Mouse (Mus musculus) erythroblast, adult 5-6 weeks (primary cell): ENCODE data around the gene Zeb2. TPM values are rescaled to one million over a fixed set of nuclear protein-coding genes. Genes with fewer than 3 reads are reported as not detected.

ENCODE experiments used
- ATAC-seq: replicated peaks from 2 replicates; pipeline ENCODE4 v1.8.0; 2016; ENCODE audit warnings: moderate number of reproducible peaks, mild to moderate bottlenecking, moderate TSS enrichment, inconsistent platforms; ENCODE audit not compliant: poor library complexity, low FRiP score, severe bottlenecking
- total RNA-seq, 2 experiments: library from RNA; stranded (forward) in 1 of 2; stranded (reverse) in 1 of 2; fragments of 150-400 nt in 1 of 2; fragments of 200-764, 138-1000 nt in 1 of 2; gene quantifications; 2 replicates each; pipeline versions ENCODE4 v1.2.3 to v1.2.4; 2015 to 2017; ENCODE audit warnings: low replicate concordance in 2 of 2

The Zeb2 gene
- total RNA-seq, 2 experiments from 2014 or later = 33.2 to 42.8 TPM

- 0 out of 2 replicates have a peak, but pooled peaks have one; percentile 22 for ATAC-seq
Observed at GRCm38 (mm10) chr2:45039503-45039902, 77.7 kb downstream of the Zeb2 start.

GRCm38 (mm10) chr2:45028091-45028638, 89.0 kb downstream of the Zeb2 start:
- ATAC-seq = no peak

- no peak for ATAC-seq
Observed at GRCm38 (mm10) chr2:45017186-45017800, 99.9 kb downstream of the Zeb2 start.

DNA sequence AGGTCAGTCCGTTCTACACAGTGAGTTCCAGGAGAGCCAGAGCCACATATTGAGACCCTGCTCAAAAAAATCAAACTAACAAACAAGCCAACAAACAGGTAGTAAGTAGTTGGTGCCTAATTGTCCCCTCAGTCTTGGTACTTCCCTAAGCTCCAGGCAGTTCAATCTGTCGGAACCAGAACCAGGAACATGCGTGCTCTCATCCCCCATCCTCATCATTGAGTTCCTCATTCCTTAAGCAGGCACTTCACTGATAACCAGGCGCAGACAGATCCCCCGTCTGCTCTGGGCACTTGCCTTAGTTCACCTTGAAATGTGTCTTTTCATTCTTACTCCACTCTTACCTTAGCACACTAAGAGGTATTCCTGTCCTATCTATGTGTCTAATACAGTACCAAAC, 103.9 kb downstream of the Zeb2 start:
- no peak for ATAC-seq

DNA sequence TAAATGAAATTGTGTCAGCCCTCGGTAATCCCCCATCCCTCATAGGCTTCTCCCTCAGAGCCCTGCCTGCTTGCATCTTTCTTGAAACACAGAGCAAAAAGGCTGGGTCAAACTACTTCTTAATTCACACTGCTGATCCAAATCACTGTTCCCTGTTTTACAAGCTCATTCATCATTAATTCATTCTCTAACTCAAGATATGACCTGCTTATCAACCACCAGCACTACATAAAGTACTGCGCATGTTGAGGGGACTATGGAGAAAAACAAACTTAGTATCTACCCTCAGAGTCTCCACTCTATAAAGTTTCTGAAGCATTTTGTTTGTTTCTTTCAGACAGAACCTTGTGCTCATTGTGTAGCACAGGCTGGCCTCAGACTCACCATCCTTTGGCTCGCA, 104.5 kb downstream of the Zeb2 start:
- no peak for ATAC-seq

DNA sequence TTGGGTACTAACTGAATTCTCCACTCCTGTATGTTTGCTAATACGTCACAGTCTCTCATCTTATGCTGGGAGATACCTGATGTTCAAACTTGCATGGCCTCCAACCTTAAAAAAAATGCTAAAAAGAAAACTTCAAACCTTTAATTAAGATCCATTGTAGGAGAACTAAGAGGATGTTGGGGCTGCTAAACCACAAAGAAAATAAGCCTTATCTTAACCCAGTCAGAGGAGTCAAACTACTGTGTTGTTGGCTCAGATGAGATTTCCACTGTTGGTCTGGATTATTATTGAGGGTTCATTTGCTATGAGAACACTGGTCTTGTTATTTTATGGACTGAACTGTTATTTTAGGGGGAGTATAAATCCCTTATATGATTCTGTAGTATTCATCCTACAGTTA, 106.5 kb downstream of the Zeb2 start:
- no peak for ATAC-seq

DNA sequence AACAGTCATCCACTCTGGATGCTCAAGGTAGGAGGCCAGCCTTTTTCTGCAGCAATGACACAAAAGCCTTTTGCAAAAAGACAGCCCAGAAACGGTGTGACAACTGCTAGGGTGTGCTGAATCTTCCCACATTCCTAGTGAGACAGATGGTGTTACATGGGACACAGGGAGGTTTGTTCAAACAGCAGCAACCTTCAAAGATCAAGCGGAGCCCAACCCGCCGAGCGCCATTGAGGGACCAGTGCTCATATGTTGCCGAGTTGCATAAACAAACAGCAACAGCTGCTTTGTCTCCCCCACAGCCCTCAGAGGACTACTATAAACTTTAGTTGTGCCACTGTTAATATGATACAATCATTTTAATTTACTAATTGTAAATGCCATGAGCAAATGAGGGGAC, 117.3 kb downstream of the Zeb2 start:
- no peak for ATAC-seq

DNA sequence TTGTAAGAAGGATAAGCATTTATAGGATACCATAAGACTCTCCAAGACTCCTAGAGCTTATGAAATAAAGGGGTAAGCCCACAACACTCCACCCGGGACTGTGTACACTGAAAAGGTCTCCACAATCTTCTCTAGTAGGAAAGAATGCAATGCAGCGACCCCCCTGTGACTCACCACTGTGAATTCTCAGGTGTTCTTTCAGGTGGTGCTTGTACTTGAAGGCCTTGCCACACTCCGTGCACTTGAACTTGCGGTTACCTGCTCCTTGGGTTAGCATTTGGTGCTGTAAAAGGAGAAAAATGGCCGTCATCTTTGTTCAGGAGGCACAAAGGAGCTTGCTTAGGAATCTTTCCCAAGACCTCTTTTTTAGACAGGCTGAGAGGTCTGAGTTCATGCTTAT, 118.5 kb downstream of the Zeb2 start:
- ATAC-seq = no peak

DNA sequence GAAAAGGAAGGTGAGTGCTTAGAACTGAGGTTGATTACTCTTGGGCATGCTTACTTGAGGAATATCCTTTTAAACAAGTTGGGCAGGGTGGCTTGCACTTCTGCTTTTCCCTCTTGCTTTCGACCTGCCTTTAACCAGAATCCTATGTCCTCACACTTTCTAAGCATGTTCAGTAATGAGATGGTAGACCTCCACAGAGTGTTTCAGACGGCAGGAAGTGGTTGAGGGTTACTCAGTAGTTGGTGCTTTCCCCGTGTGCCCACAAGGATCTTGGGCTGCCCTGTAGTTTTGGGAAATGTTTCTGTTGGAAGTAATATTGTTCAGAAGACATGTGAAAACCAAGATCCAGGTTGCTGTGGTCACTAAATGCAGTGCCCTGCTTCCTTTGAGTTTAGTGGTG, 135.5 kb downstream of the Zeb2 start:
- ATAC-seq = no peak

DNA sequence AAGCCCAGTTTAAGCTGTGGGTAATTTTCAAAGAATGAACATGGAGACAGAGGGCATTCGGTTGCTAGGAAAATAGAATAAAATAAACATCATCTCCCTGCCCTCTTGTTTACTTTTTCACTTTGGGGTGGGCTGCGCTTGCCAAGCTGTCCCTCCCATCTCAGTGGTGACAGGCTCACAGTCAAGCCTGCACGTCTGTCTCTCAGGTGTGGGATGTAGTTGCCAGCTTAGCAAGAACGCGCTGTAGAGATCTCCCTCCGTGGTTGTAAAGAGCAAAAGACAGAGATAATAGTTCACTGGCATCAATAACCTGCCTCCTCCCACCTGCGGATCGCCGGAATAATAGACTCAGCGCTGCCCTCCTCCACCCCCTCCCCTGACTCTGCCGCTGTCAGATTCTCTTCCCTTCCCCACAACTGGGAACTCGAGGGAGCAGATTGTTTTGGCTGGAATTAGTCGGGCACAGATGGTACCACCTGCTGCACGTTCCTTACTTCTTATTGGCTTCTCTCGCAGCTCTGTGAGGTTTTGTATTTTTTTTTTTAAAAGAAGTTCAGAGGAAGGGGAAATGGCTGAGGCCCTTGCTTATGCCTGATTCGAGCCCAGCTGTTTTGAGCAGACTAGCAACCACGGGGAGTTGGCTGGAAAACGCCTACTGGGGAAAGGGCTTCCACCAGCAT, 138.0 kb downstream of the Zeb2 start:
- no peak for ATAC-seq

GRCm38 (mm10) chr2:44978038-44978437, 139.2 kb downstream of the Zeb2 start:
- ATAC-seq = no peak

DNA sequence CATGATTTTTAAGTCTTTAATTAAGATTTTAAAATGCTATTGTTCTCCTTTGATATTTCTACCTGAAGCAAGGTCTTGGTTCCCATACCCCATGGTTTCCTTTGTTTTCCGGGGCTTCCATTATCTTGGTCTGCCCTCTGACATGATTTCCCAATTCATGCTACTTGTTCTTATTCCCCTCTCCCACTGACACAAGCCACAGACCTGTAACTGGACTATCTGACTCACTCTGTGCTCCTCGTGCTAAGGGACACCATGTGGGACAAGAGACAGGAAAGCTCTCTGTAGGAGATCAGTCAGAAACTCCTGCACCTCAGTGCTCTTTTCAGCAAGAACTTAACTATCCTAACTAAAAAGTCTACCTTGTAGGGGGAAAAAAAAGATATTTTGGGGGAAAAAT, 139.6 kb downstream of the Zeb2 start:
- no peak for ATAC-seq

- ATAC-seq = no peak
Observed at GRCm38 (mm10) chr2:44977051-44977450, 140.1 kb downstream of the Zeb2 start.

GRCm38 (mm10) chr2:44976484-44976883, 140.7 kb downstream of the Zeb2 start:
- no peak for ATAC-seq

DNA sequence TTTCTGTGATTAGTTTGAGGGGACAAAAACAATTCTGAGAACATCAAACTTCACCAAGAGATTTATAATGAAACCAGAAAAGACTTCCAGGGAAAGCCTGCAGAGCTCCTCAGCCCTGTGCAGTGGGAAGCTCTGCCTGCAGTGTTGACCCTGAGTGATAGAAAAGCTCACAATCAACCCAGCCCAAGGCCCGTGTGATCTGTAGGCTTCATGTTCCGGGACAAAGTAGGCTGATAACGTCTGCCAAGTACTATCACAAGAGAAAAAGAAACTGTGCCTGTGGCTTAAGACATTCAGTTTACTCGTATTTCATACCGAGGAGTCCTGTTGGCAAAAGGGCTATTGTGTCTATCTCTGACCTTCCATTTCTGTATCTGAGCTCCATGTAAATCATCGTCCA, 143.4 kb downstream of the Zeb2 start:
- no peak for ATAC-seq

DNA sequence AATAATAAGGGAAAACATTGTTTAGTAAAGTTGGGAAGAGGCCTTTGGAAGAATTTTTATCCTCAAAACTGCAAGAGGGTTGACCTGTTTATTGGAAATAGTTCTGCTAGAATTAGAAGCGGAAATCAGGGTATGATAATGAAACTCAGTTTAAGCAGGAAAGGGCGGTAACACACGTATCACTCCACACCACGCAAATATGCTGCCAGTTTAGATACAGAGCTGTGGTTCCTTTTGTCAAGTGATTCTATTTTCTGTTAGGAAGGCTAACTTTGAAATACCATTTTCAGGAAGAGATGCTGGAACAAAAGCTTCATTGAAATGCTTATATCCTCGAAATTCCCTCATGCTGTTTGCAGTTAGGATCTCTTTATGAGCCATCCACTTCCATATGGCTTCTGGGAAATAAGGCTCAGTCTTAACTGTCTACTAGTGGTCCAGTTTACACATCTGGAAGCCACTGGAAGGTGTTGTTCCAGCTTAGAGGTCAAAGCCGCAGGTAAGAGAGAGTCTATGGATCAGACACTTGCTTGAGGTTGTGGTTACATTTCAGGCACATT, 147.0 kb downstream of the Zeb2 start:
- peak; percentile 42; the same call in 1 of the 2 replicates for ATAC-seq

GRCm38 (mm10) chr2:44969640-44970039, 147.6 kb downstream of the Zeb2 start:
- no peak for ATAC-seq

DNA sequence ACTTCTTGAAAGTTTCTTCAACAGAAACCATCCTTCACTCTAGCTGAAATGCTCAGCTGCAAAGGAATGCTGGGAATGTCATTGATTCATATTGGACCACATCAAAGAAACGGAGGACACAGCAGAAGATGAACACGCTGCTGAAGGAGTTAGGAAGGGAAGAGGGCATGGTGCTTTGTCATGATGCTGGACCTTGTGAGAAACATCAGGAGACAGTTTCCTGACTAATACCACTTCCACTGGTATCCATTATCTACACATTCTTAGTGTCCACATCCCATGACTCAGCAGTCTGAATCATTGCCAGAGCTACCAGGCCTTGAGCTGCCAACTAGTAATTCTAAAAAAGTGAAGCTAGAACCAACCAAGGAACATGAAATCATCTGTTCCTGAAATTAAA, 148.0 kb downstream of the Zeb2 start:
- peak; percentile 81 for ATAC-seq

- no peak for ATAC-seq
Observed at GRCm38 (mm10) chr2:44965834-44966555, 151.2 kb downstream of the Zeb2 start.

- ATAC-seq = no peak
Observed at GRCm38 (mm10) chr2:44962620-44963019, 154.6 kb downstream of the Zeb2 start.

DNA sequence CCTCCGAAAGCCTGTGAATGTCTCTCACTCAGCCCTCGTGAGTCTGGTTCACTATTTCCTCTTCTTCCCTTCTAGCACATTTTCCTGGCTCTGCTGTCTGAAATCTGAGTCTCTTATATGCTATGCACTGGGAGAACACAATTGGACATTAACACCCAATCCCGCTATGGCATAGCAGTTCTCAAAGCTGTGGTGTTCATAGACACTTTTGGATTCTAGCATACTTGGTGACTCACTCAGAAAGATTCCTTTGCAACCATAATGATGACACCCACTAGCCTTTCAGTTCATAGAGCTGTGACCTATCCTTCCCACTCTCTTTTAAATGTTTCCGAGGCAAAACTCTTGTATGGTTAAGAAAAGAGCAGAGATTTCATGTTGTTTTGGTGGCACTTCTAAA, 156.0 kb downstream of the Zeb2 start:
- ATAC-seq = no peak
